Mouse (Mus musculus): Measurements from ENCODE around the gene Nlgn2. TPM values are rescaled to one million over a fixed set of nuclear protein-coding genes. Genes with fewer than 3 reads are reported as not detected.

The Nlgn2 gene
- polyA plus RNA-seq, 1 experiment from 2014 or later = 13.3 TPM

GRCm38 (mm10) chr11:69777504-69778257 lies 59.9 kb downstream of the Nlgn2 start:
- Histone ChIP-seq H3K36me3 (replicated peaks) (peaks cover 6% of the 10 kb centered on the region; the same call in 1 of the 2 replicates), H3K4me2 (no peak overlapping the region), H3K27ac (no peak overlapping the region), H3K4me3 (replicated peaks) (no peak overlapping the region), H3K27me3 (peaks cover 29% of the 10 kb centered on the region), H3K9me3 (no peaks in the 10 kb centered on the region), H3K4me1 (peaks cover 14% of the 10 kb centered on the region; the same call in 1 of the 2 replicates), H3K9ac (no peak overlapping the region)
- no peak for ATAC-seq (ENCODE audit: low FRiP score)
- WGBS = 67% methylated on average over 26 of the region's 26 CpGs

DNA sequence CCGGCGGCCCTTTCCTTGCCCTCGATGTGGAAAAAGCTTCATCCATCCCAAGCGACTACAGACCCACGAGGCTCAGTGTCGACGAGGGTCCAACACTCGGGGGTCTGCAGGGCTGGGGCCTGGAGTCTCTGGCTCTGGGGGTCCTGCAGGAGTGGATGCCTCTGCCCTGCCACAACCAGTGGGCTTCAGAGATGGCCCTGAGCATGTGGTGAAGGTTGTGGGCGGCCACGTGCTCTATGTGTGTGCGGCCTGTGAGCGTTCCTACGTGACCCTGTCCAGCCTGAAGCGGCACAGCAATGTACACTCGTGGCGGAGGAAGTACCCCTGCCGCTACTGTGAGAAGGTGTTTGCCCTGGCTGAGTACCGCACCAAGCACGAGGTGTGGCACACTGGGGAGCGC lies 61.1 kb downstream of the Nlgn2 start:
- 85% methylated on average over 20 of the region's 20 CpGs for WGBS
- Histone ChIP-seq H3K4me3 (replicated peaks) (no peak overlapping the region), H3K9me3 (no peaks in the 10 kb centered on the region), H3K9ac (no peak overlapping the region; the same call in 1 of the 2 replicates), H3K4me2 (no peak overlapping the region), H3K27me3 (peaks cover 23% of the 10 kb centered on the region), H3K4me1 (peaks cover 14% of the 10 kb centered on the region; the same call in 1 of the 2 replicates), H3K27ac (no peak overlapping the region), H3K36me3 (replicated peaks) (peaks cover 6% of the 10 kb centered on the region; the same call in 1 of the 2 replicates)
- no peak for ATAC-seq (ENCODE audit: low FRiP score)

- no peak overlapping the region for H3K4me2 ChIP-seq
- 76% methylated on average over 10 of the region's 10 CpGs for WGBS
- H3K27ac ChIP-seq = no peak overlapping the region
- H3K4me3 ChIP-seq (replicated peaks) = no peak overlapping the region
- peaks cover 14% of the 10 kb centered on the region; the same call in 1 of the 2 replicates for H3K4me1 ChIP-seq
- H3K27me3 ChIP-seq = peaks cover 23% of the 10 kb centered on the region
- no peak overlapping the region for H3K9ac ChIP-seq
- no peak for ATAC-seq (ENCODE audit: low FRiP score)
- no peaks in the 10 kb centered on the region for H3K9me3 ChIP-seq
- H3K36me3 ChIP-seq (replicated peaks) = peaks cover 6% of the 10 kb centered on the region; the same call in 1 of the 2 replicates
These were observed 61.9 kb downstream of the Nlgn2 start for GRCm38 (mm10) chr11:69775716-69776115.

DNA sequence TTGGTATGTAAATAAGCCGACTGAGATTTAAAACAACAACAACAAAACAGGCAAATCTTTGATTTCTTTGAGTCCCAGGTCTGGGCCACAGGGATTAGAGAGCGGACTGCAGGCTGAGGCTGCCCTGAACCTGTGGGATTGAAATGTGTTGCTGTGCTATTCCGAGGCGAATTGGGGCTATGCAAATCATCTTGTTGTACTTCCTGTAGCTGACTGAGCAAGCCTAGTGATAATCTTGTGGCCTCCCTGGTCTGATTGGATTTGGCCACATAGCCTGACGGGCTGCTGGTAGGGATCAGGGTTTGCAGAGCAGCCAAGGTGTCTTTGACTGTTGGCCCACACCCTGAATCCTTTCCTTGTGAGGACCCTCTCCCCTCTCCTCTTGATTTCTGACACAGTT lies 62.6 kb downstream of the Nlgn2 start:
- ATAC-seq (ENCODE audit: low FRiP score) = no peak
- peaks cover 6% of the 10 kb centered on the region; the same call in 1 of the 2 replicates for H3K36me3 ChIP-seq (replicated peaks)
- peaks cover 23% of the 10 kb centered on the region for H3K27me3 ChIP-seq
- H3K27ac ChIP-seq = no peak overlapping the region
- WGBS = 59% methylated on average over 5 of the region's 5 CpGs
- no peak overlapping the region for H3K4me3 ChIP-seq (replicated peaks)
- H3K4me1 ChIP-seq = peaks cover 14% of the 10 kb centered on the region; the same call in 1 of the 2 replicates
- H3K9me3 ChIP-seq = no peaks in the 10 kb centered on the region
- H3K4me2 ChIP-seq = no peak overlapping the region
- no peak overlapping the region for H3K9ac ChIP-seq

Small RNA genes lying within 50 kb of the gene (microRNA-seq; reads per million reads assigned to microRNA genes)
- not detected for gene Mir6924

Other genes with a start within 250 kb of the Nlgn2 start
- 11.9 and 12.6 TPM in 2 replicates for gene Atp1b2, start 231.8 kb downstream of the Nlgn2 start, polyA plus RNA-seq (2016; fragmentation: Nextera tagmentation; extraction: Ambion mirVana)
- gene Shbg, start 219.9 kb downstream of the Nlgn2 start, polyA plus RNA-seq (2016; fragmentation: Nextera tagmentation; extraction: Ambion mirVana) = not detected in 2 replicates
- 15.8 and 21.5 TPM in 2 replicates for gene Sat2, start 215.8 kb downstream of the Nlgn2 start, polyA plus RNA-seq (2016; fragmentation: Nextera tagmentation; extraction: Ambion mirVana)
- 46.0 and 48.9 TPM in 2 replicates for gene Fxr2, start 204.8 kb downstream of the Nlgn2 start, polyA plus RNA-seq (2016; fragmentation: Nextera tagmentation; extraction: Ambion mirVana)
- gene Sox15, start 182.5 kb downstream of the Nlgn2 start, polyA plus RNA-seq (2016; fragmentation: Nextera tagmentation; extraction: Ambion mirVana) = not detected in 2 replicates
- 74.7 and 80.9 TPM in 2 replicates for gene Mpdu1, start 175.1 kb downstream of the Nlgn2 start, polyA plus RNA-seq (2016; fragmentation: Nextera tagmentation; extraction: Ambion mirVana)
- 5.5 TPM in 2 replicates for gene Cd68, start 171.6 kb downstream of the Nlgn2 start, polyA plus RNA-seq (2016; fragmentation: Nextera tagmentation; extraction: Ambion mirVana)
- gene Eif4a1, start 165.4 kb downstream of the Nlgn2 start, polyA plus RNA-seq (2016; fragmentation: Nextera tagmentation; extraction: Ambion mirVana) = 694 and 751 TPM in 2 replicates
- 106 and 119 TPM in 2 replicates for gene Senp3, start 155.7 kb downstream of the Nlgn2 start, polyA plus RNA-seq (2016; fragmentation: Nextera tagmentation; extraction: Ambion mirVana)
- gene Tnfsf13, start 152.0 kb downstream of the Nlgn2 start, polyA plus RNA-seq (2016; fragmentation: Nextera tagmentation; extraction: Ambion mirVana) = 0.26 TPM in 1 of 2 replicates, not detected in the other
- 1.3 and 1.6 TPM in 2 replicates for gene Tnfsf12, start 141.9 kb downstream of the Nlgn2 start, polyA plus RNA-seq (2016; fragmentation: Nextera tagmentation; extraction: Ambion mirVana)
- 0.51 and 0.84 TPM in 2 replicates for gene Tnfsfm13, start 141.7 kb downstream of the Nlgn2 start, polyA plus RNA-seq (2016; fragmentation: Nextera tagmentation; extraction: Ambion mirVana)
- 31.3 and 35.4 TPM in 2 replicates for gene Polr2a, start 79.1 kb downstream of the Nlgn2 start, polyA plus RNA-seq (2016; fragmentation: Nextera tagmentation; extraction: Ambion mirVana)
- gene Slc35g3, start 75.8 kb downstream of the Nlgn2 start, polyA plus RNA-seq (2016; fragmentation: Nextera tagmentation; extraction: Ambion mirVana) = 0.13 and 0.33 TPM in 2 replicates
- 1.3 and 1.5 TPM in 2 replicates for gene Zbtb4, start 71.9 kb downstream of the Nlgn2 start, polyA plus RNA-seq (2016; fragmentation: Nextera tagmentation; extraction: Ambion mirVana)
- gene Chrnb1, start 41.8 kb downstream of the Nlgn2 start, polyA plus RNA-seq (2016; fragmentation: Nextera tagmentation; extraction: Ambion mirVana) = 1.2 and 1.8 TPM in 2 replicates
- 2.6 and 3.2 TPM in 2 replicates for gene Fgf11, start 35.9 kb downstream of the Nlgn2 start, polyA plus RNA-seq (2016; fragmentation: Nextera tagmentation; extraction: Ambion mirVana)
- 0.76 and 1.3 TPM in 2 replicates for gene Tmem102, start 32.2 kb downstream of the Nlgn2 start, polyA plus RNA-seq (2016; fragmentation: Nextera tagmentation; extraction: Ambion mirVana)
- gene Gm39566, start 22.5 kb downstream of the Nlgn2 start, polyA plus RNA-seq (2016; fragmentation: Nextera tagmentation; extraction: Ambion mirVana) = not detected in 2 replicates
- not detected in 2 replicates for gene Spem2, start 19.3 kb downstream of the Nlgn2 start, polyA plus RNA-seq (2016; fragmentation: Nextera tagmentation; extraction: Ambion mirVana)
- 0.24 and 0.26 TPM in 2 replicates for gene Spem1, start 15.6 kb downstream of the Nlgn2 start, polyA plus RNA-seq (2016; fragmentation: Nextera tagmentation; extraction: Ambion mirVana)
- gene Tmem256, start 730 bp upstream of the Nlgn2 start, polyA plus RNA-seq (2016; fragmentation: Nextera tagmentation; extraction: Ambion mirVana) = 285 and 294 TPM in 2 replicates
- gene Plscr3, start 8.6 kb upstream of the Nlgn2 start, polyA plus RNA-seq (2016; fragmentation: Nextera tagmentation; extraction: Ambion mirVana) = 55.1 and 56.3 TPM in 2 replicates
- 0.14 and 0.60 TPM in 2 replicates for gene Tnk1, start 20.9 kb upstream of the Nlgn2 start, polyA plus RNA-seq (2016; fragmentation: Nextera tagmentation; extraction: Ambion mirVana)
- not detected in 2 replicates for gene Tmem95, start 40.2 kb upstream of the Nlgn2 start, polyA plus RNA-seq (2016; fragmentation: Nextera tagmentation; extraction: Ambion mirVana)
- 1.7 and 2.5 TPM in 2 replicates for gene Kctd11, start 43.6 kb upstream of the Nlgn2 start, polyA plus RNA-seq (2016; fragmentation: Nextera tagmentation; extraction: Ambion mirVana)
- 0.47 and 0.83 TPM in 2 replicates for gene Acap1, start 57.8 kb upstream of the Nlgn2 start, polyA plus RNA-seq (2016; fragmentation: Nextera tagmentation; extraction: Ambion mirVana)
- gene 2810408A11Rik, start 63.2 kb upstream of the Nlgn2 start, polyA plus RNA-seq (2016; fragmentation: Nextera tagmentation; extraction: Ambion mirVana) = 22.4 TPM in 2 replicates
- 18.9 and 19.3 TPM in 2 replicates for gene Neurl4, start 63.3 kb upstream of the Nlgn2 start, polyA plus RNA-seq (2016; fragmentation: Nextera tagmentation; extraction: Ambion mirVana)
- gene Gps2, start 76.1 kb upstream of the Nlgn2 start, polyA plus RNA-seq (2016; fragmentation: Nextera tagmentation; extraction: Ambion mirVana) = 95.8 and 99.1 TPM in 2 replicates
- 1,678 TPM in 2 replicates for gene Eif5a, start 84.2 kb upstream of the Nlgn2 start, polyA plus RNA-seq (2016; fragmentation: Nextera tagmentation; extraction: Ambion mirVana)
- 7.4 and 8.9 TPM in 2 replicates for gene Ybx2, start 98.0 kb upstream of the Nlgn2 start, polyA plus RNA-seq (2016; fragmentation: Nextera tagmentation; extraction: Ambion mirVana)
- 13.3 and 15.3 TPM in 2 replicates for gene Slc2a4, start 110.4 kb upstream of the Nlgn2 start, polyA plus RNA-seq (2016; fragmentation: Nextera tagmentation; extraction: Ambion mirVana)
- gene Cldn7, start 127.0 kb upstream of the Nlgn2 start, polyA plus RNA-seq (2016; fragmentation: Nextera tagmentation; extraction: Ambion mirVana) = 5.7 and 7.0 TPM in 2 replicates
- 19.9 and 20.7 TPM in 2 replicates for gene Ctdnep1, start 143.4 kb upstream of the Nlgn2 start, polyA plus RNA-seq (2016; fragmentation: Nextera tagmentation; extraction: Ambion mirVana)
- 129 and 141 TPM in 2 replicates for gene Elp5, start 144.7 kb upstream of the Nlgn2 start, polyA plus RNA-seq (2016; fragmentation: Nextera tagmentation; extraction: Ambion mirVana)
- 527 and 539 TPM in 2 replicates for gene Gabarap, start 153.4 kb upstream of the Nlgn2 start, polyA plus RNA-seq (2016; fragmentation: Nextera tagmentation; extraction: Ambion mirVana)
- 91.3 and 99.1 TPM in 2 replicates for gene Phf23, start 158.0 kb upstream of the Nlgn2 start, polyA plus RNA-seq (2016; fragmentation: Nextera tagmentation; extraction: Ambion mirVana)
- 45.2 and 46.6 TPM in 2 replicates for gene Dvl2, start 162.8 kb upstream of the Nlgn2 start, polyA plus RNA-seq (2016; fragmentation: Nextera tagmentation; extraction: Ambion mirVana)
- gene Acadvl, start 177.6 kb upstream of the Nlgn2 start, polyA plus RNA-seq (2016; fragmentation: Nextera tagmentation; extraction: Ambion mirVana) = 43.5 and 48.4 TPM in 2 replicates
- gene Dlg4, start 179.2 kb upstream of the Nlgn2 start, polyA plus RNA-seq (2016; fragmentation: Nextera tagmentation; extraction: Ambion mirVana) = 20.3 and 24.9 TPM in 2 replicates
- 0.63 and 0.75 TPM in 2 replicates for gene Asgr1, start 216.3 kb upstream of the Nlgn2 start, polyA plus RNA-seq (2016; fragmentation: Nextera tagmentation; extraction: Ambion mirVana)